In the genomic region with DNA sequence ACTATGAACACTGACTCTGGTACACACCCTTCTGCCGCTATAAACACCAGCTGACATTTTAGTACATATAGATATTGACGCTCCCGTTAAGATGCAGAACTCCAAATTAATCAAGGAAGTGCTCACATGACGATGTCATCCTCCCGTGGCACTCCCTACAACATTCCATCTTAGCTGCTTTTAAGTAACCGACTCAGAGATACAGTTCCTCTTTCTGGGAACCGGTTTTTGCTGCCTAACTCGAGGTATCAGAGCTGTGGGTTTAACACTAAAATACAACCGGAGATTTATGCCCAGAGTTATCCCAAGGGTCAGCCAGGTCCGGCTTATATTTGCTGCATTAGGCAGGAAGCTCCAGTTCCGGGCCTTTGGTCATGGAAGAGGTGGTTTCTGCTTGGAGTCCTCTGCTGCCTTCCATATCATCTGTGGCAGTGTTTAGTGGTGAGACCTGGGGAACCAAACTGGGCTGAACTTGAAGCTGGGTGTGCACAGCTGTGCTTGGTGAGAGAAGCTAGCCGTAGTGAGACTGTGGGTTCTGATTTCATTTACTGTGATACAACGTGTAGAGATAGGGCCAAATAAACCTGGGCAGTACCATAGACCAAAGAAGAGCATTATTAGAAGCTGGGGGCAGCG, we compare ENCODE assay signal across 28 mouse cellular contexts.
DNase-seq lines count a peak whose midpoint lies in the region; ATAC-seq and TF ChIP-seq lines count a peak whose summit lies in the region.
"Had no signal": no experiment of that assay in that cellular context is flagged by ENCODE, and none has a peak within 500 bp of the region (broad histone marks: within the 10 kb centered on the region; RNA-seq: fewer than 3 reads in every experiment).

No protein-coding gene starts in this region.

- intact Hi-C loops in left cerebral cortex, adult 2 months (cut with DNase I) = no loop called here

- H3K4me2 ChIP-seq in embryonic facial prominence, embryonic 13.5 days = no peak overlapping the region
- no peak overlapping the region for H3K4me2 ChIP-seq in kidney, embryonic 15.5 days
- H3K4me2 ChIP-seq in embryonic facial prominence, embryonic 15.5 days (replicated peaks) = no peak overlapping the region
- H3K4me2 ChIP-seq: embryonic facial prominence, embryonic 12.5 days; hindbrain, embryonic 14.5 days; limb, embryonic 12.5 days; liver, embryonic 15.5 days; lung, embryonic 15.5 days; midbrain, embryonic 13.5 days had no signal

- no peak for DNase-seq in embryonic facial prominence, embryonic 10.5 days (ENCODE audit: low spot score)
- DNase-seq in kidney, adult 11 months = no peak
- no peak for DNase-seq in left cerebral cortex, adult 2 months (ENCODE audit: extremely low spot score in 1 of 2, low spot score in 2 of 2)
- no peak for DNase-seq in right cerebral cortex, adult 2 months (ENCODE audit: low spot score in 2 of 2)
- DNase-seq: adrenal gland, adult 8-10 months; cerebellum, adult 8-10 months; cerebellum, postnatal 25 days; kidney, adult 8-10 months; layer of hippocampus, adult 9-11 months; right cerebral cortex, adult 18-20 months; right cerebral cortex, postnatal 4 days; thymus, adult 18-20 months; thymus, postnatal 25 days had no signal

- peaks cover 31% of the 10 kb centered on the region for H3K4me1 ChIP-seq in embryonic facial prominence, embryonic 13.5 days
- peaks cover 49% of the 10 kb centered on the region for H3K4me1 ChIP-seq in embryonic facial prominence, embryonic 10.5 days
- peaks cover 79% of the 10 kb centered on the region for H3K4me1 ChIP-seq in kidney, embryonic 15.5 days
- peaks cover 29% of the 10 kb centered on the region for H3K4me1 ChIP-seq in embryonic facial prominence, embryonic 15.5 days

- TF ChIP-seq CTCF in left cerebral cortex, adult 2 months (IDR thresholded peaks at IDR 0.05) = no peak

- no peak overlapping the region for H3K4me3 ChIP-seq in embryonic facial prominence, embryonic 13.5 days
- no peak overlapping the region for H3K4me3 ChIP-seq in embryonic facial prominence, embryonic 10.5 days
- H3K4me3 ChIP-seq in kidney, embryonic 15.5 days (replicated peaks) = no peak overlapping the region
- H3K4me3 ChIP-seq in embryonic facial prominence, embryonic 15.5 days (replicated peaks) = no peak overlapping the region
- H3K4me3 ChIP-seq in left cerebral cortex, adult 2 months = no peak overlapping the region
- H3K4me3 ChIP-seq: embryonic facial prominence, embryonic 12.5 days; erythroblast, embryonic 14.5 days; limb, embryonic 12.5 days; liver, embryonic 15.5 days; lung, embryonic 15.5 days; megakaryocyte, embryonic 14.5 days; midbrain, embryonic 13.5 days had no signal

- no peak for ATAC-seq in embryonic facial prominence, embryonic 13.5 days (ENCODE audit: insufficient number of reproducible peaks, insufficient read depth, low FRiP score, low TSS enrichment, low read depth)
- ATAC-seq in kidney, embryonic 15.5 days (replicated peaks; ENCODE audit: low FRiP score) = no peak
- ATAC-seq in embryonic facial prominence, embryonic 15.5 days (ENCODE audit: insufficient number of reproducible peaks, low FRiP score, low TSS enrichment, low read depth) = no peak
- 0 out of 2 replicates have a peak, but pooled peaks have one; percentile 10 for ATAC-seq in megakaryocyte-erythroid progenitor cell, adult 5-6 weeks (replicated peaks; ENCODE audit: low FRiP score, low TSS enrichment, poor library complexity, severe bottlenecking)
- ATAC-seq: inflammation-experienced regulatory T-cells, adult 6 months had no signal

- H3K9ac ChIP-seq in embryonic facial prominence, embryonic 13.5 days = no peak overlapping the region
- no peak overlapping the region for H3K9ac ChIP-seq in kidney, embryonic 15.5 days
- H3K9ac ChIP-seq in embryonic facial prominence, embryonic 15.5 days = no peak overlapping the region
- H3K9ac ChIP-seq: embryonic facial prominence, embryonic 12.5 days; forebrain, postnatal 0 days; hindbrain, embryonic 14.5 days; limb, embryonic 12.5 days; liver, embryonic 15.5 days; lung, embryonic 15.5 days; midbrain, embryonic 13.5 days had no signal

- H3K36me3 ChIP-seq in embryonic facial prominence, embryonic 13.5 days = peaks cover 23% of the 10 kb centered on the region
- 0 out of 2 replicates have a peak, but pooled peaks cover 4% of the 10 kb centered on the region for H3K36me3 ChIP-seq in embryonic facial prominence, embryonic 10.5 days (replicated peaks)
- peaks cover 9% of the 10 kb centered on the region; the same call in 1 of the 2 replicates for H3K36me3 ChIP-seq in kidney, embryonic 15.5 days
- peaks cover 7% of the 10 kb centered on the region; the same call in 1 of the 2 replicates for H3K36me3 ChIP-seq in embryonic facial prominence, embryonic 15.5 days
- H3K36me3 ChIP-seq: embryonic facial prominence, embryonic 12.5 days; G1E; liver, embryonic 15.5 days; midbrain, embryonic 13.5 days had no signal

- 77% methylated on average over 14 of the region's 14 CpGs for WGBS in embryonic facial prominence, embryonic 13.5 days
- WGBS in embryonic facial prominence, embryonic 10.5 days = 87% methylated on average over 14 of the region's 14 CpGs
- WGBS in kidney, embryonic 15.5 days = 25% methylated on average over 14 of the region's 14 CpGs
- WGBS in embryonic facial prominence, embryonic 15.5 days = 63% methylated on average over 14 of the region's 14 CpGs

- H3K9me3 ChIP-seq in embryonic facial prominence, embryonic 13.5 days = no peaks in the 10 kb centered on the region
- H3K9me3 ChIP-seq in embryonic facial prominence, embryonic 10.5 days = no peaks in the 10 kb centered on the region
- no peaks in the 10 kb centered on the region for H3K9me3 ChIP-seq in kidney, embryonic 15.5 days (replicated peaks)
- no peaks in the 10 kb centered on the region for H3K9me3 ChIP-seq in embryonic facial prominence, embryonic 15.5 days (replicated peaks)
- H3K9me3 ChIP-seq: embryonic facial prominence, embryonic 12.5 days; limb, embryonic 12.5 days; liver, embryonic 15.5 days; lung, embryonic 15.5 days; megakaryocyte, embryonic 14.5 days; midbrain, embryonic 13.5 days had no signal

- H3K27ac ChIP-seq in embryonic facial prominence, embryonic 13.5 days = 0 out of 2 replicates have a peak overlapping the region, but pooled peaks have one; percentile 28
- H3K27ac ChIP-seq in embryonic facial prominence, embryonic 10.5 days (replicated peaks) = no peak overlapping the region
- H3K27ac ChIP-seq in kidney, embryonic 15.5 days = peak overlapping the region; percentile 88
- peak overlapping the region; percentile 24; the same call in 1 of the 2 replicates for H3K27ac ChIP-seq in embryonic facial prominence, embryonic 15.5 days (replicated peaks)
- H3K27ac ChIP-seq in left cerebral cortex, adult 2 months = no peak overlapping the region
- H3K27ac ChIP-seq: embryonic facial prominence, embryonic 12.5 days; hindbrain, embryonic 14.5 days; limb, embryonic 12.5 days; liver, embryonic 15.5 days; lung, embryonic 15.5 days; midbrain, embryonic 13.5 days had no signal

- no peaks in the 10 kb centered on the region for H3K27me3 ChIP-seq in embryonic facial prominence, embryonic 13.5 days
- peaks cover 60% of the 10 kb centered on the region for H3K27me3 ChIP-seq in embryonic facial prominence, embryonic 10.5 days (replicated peaks; ENCODE audit: low read depth, poor library complexity, severe bottlenecking)
- no peaks in the 10 kb centered on the region for H3K27me3 ChIP-seq in kidney, embryonic 15.5 days
- H3K27me3 ChIP-seq in embryonic facial prominence, embryonic 15.5 days = no peaks in the 10 kb centered on the region
- H3K27me3 ChIP-seq: embryonic facial prominence, embryonic 12.5 days; limb, embryonic 12.5 days; liver, embryonic 15.5 days; lung, embryonic 15.5 days had no signal

Comparison
In these comparisons a context has a peak if more than half of its experiments do, and no peak if none do; other contexts are left out.
1. H3K27ac ChIP-seq: peak in embryonic facial prominence, embryonic 13.5 days (single experiment), kidney, embryonic 15.5 days (single experiment) and embryonic facial prominence, embryonic 15.5 days (single experiment); none in embryonic facial prominence, embryonic 10.5 days (single experiment) and left cerebral cortex, adult 2 months (single experiment).